Mouse (Mus musculus): ENCODE measurements around the gene Ttyh1. TPM values are rescaled to one million over a fixed set of nuclear protein-coding genes. Genes with fewer than 3 reads are reported as not detected.

The Ttyh1 gene
- polyA plus RNA-seq, 1 experiment, result 5.3 TPM

GRCm38 (mm10) chr7:4111766-4112165 lies 7.4 kb upstream of the Ttyh1 start:
- no peak overlapping the region for H3K4me3 ChIP-seq (replicated peaks; ENCODE audit: control insufficient read depth, low read depth, low read length)
- TF ChIP-seq CTCF (IDR thresholded peaks at IDR 0.05; ENCODE audit: control insufficient read depth, insufficient read depth, low read length) (no peak), POLR2A (IDR thresholded peaks at IDR 0.05; ENCODE audit: borderline replicate concordance, control insufficient read depth, low read depth, low read length) (no peak)
- no peaks in the 10 kb centered on the region; the same call in 1 of the 2 replicates for H3K4me1 ChIP-seq (ENCODE audit: control insufficient read depth, insufficient read depth, low read length)
- no peak overlapping the region for H3K27ac ChIP-seq (ENCODE audit: control insufficient read depth, insufficient read depth, low read depth, low read length, poor library complexity)
- 77% methylated on average over 3 of the region's 3 CpGs for WGBS

DNA sequence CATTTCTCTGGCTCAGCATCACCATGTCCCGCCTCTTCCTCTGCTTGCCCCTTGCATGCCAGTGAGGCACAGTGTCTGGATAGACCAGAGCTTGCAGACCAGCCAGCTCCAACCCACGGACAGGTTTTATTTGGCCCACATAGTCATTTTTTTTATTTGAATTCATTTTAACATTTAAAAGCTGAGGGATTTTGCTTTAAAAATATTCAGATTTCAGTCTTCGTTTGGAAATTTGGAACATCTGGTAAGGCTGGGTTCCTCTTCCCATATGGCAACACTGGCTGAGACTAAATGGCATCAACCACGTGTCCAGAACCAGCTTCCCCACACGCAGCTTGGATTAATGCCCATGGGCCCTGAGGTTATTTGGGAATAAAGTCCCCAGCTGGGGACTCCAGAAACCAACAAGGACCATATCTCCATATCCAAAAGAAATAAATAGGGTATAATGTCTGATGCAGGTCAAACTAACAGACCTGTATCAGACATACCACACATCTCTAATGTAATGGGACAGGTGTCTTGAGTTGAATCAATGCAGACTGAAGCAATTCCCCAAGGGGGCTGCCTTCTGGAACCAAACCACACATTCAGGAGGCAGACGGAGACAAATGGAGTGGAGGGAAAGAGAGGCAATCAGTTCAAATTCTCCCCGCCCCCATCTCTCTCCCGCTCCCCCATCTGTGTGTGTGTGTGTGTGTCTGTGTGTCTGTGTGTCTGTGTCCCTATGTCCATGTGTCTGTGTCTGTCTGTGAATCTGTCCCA lies 2.0 kb upstream of the Ttyh1 start:
- TF ChIP-seq POLR2A (IDR thresholded peaks at IDR 0.05; ENCODE audit: borderline replicate concordance, control insufficient read depth, low read depth, low read length) (no peak), CTCF (IDR thresholded peaks at IDR 0.05; ENCODE audit: control insufficient read depth, insufficient read depth, low read length) (no peak)
- H3K27ac ChIP-seq (ENCODE audit: control insufficient read depth, insufficient read depth, low read depth, low read length, poor library complexity), result no peak overlapping the region
- no peak overlapping the region for H3K4me3 ChIP-seq (replicated peaks; ENCODE audit: control insufficient read depth, low read depth, low read length)
- 65% methylated on average over 8 of the region's 8 CpGs for WGBS
- H3K4me1 ChIP-seq (ENCODE audit: control insufficient read depth, insufficient read depth, low read length), result peaks cover 2% of the 10 kb centered on the region

DNA sequence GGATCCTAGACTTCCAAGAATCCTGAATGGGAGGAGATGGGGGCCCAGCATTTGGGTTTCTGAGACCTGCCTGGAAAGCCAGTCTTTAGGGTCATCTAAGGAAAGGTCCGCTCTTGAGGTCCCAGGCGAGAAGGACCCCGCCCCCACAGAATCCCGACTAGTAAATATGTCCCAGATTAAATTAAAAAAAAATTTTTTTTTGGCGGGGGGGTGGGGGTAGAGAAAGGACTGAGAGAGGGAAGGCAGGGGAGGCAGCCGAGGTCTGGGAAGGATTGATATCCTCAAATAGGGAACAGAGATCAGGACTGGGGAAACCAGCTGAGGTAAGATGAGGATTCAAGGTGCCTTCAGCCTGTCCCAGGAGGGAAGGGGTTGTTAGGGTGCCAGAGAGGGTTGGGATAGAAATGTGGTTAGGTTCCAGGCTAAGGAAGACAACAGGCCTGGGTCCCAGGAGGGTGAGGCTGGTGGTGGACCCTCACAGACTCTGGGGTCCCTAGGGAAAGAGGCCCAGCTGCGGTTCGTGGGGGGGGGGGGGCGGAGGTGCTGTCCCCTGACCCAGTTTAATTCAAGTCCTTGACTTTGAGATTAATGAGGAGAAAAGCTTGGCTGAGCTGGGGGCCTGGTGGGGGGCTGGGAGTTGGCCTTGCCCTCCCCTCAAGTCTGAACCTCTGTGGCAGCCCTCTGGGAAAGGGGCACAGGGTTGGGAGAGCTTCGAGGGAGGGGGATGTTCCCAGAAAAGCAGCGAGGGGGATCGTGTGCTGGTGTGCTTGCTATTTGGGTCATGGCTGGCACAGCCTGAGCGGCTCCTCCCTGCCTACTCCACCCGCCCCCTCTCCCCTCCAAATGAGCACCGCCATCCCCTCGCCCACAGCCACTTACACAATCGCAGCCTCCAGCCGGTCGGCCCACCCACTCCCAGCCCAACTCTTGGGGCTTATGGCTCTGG lies 1.0 kb downstream of the Ttyh1 start:
- no peak for TF ChIP-seq POLR2A (IDR thresholded peaks at IDR 0.05; ENCODE audit: borderline replicate concordance, control insufficient read depth, low read depth, low read length)
- no peak for TF ChIP-seq CTCF (IDR thresholded peaks at IDR 0.05; ENCODE audit: control insufficient read depth, insufficient read depth, low read length)
- WGBS, result 27% methylated on average over 19 of the region's 19 CpGs
- H3K27ac ChIP-seq (ENCODE audit: control insufficient read depth, insufficient read depth, low read depth, low read length, poor library complexity), result no peak overlapping the region
- H3K4me3 ChIP-seq (replicated peaks; ENCODE audit: control insufficient read depth, low read depth, low read length), result no peak overlapping the region
- peaks cover 2% of the 10 kb centered on the region for H3K4me1 ChIP-seq (ENCODE audit: control insufficient read depth, insufficient read depth, low read length)

GRCm38 (mm10) chr7:4122076-4122768 lies 3.0 kb downstream of the Ttyh1 start:
- no peak overlapping the region for H3K27ac ChIP-seq (ENCODE audit: control insufficient read depth, insufficient read depth, low read depth, low read length, poor library complexity)
- WGBS, result 43% methylated on average over 11 of the region's 11 CpGs

GRCm38 (mm10) chr7:4122783-4123182 lies 3.6 kb downstream of the Ttyh1 start:
- H3K27ac ChIP-seq (ENCODE audit: control insufficient read depth, insufficient read depth, low read depth, low read length, poor library complexity), result no peak overlapping the region
- H3K4me1 ChIP-seq (ENCODE audit: control insufficient read depth, insufficient read depth, low read length), result peaks cover 2% of the 10 kb centered on the region
- no peak for TF ChIP-seq POLR2A (IDR thresholded peaks at IDR 0.05; ENCODE audit: borderline replicate concordance, control insufficient read depth, low read depth, low read length)
- no peak for TF ChIP-seq CTCF (IDR thresholded peaks at IDR 0.05; ENCODE audit: control insufficient read depth, insufficient read depth, low read length)
- no peak overlapping the region for H3K4me3 ChIP-seq (replicated peaks; ENCODE audit: control insufficient read depth, low read depth, low read length)
- 82% methylated on average over 10 of the region's 10 CpGs for WGBS

More at GRCm38 (mm10) chr7:4122076-4122768, 3.0 kb downstream of the Ttyh1 start:
- H3K4me1 ChIP-seq (ENCODE audit: control insufficient read depth, insufficient read depth, low read length), result peaks cover 2% of the 10 kb centered on the region
- TF ChIP-seq CTCF (IDR thresholded peaks at IDR 0.05; ENCODE audit: control insufficient read depth, insufficient read depth, low read length), result no peak
- no peak for TF ChIP-seq POLR2A (IDR thresholded peaks at IDR 0.05; ENCODE audit: borderline replicate concordance, control insufficient read depth, low read depth, low read length)
- H3K4me3 ChIP-seq (replicated peaks; ENCODE audit: control insufficient read depth, low read depth, low read length), result no peak overlapping the region

DNA sequence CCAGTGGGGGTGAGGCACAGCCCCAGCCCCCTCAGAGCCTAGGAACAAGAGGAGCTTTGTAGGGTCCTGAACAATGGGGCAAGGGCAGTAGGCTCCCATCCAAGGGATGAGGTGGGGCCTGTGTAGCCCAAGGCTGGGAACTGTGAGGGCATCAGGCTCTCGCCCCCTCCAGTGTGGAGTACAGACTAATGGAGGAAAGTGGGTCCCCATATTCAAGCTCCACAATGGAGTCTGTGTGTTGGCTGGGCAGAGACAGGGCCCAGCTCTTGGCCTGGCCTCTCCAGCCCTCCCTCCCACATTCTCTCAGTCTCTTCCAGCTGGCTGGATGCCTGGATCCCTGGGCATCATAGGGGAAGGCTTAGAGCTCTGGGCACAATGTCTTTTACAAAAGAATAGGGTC lies 4.5 kb downstream of the Ttyh1 start:
- WGBS, result 77% methylated on average over 1 of the region's 1 CpGs
- H3K4me3 ChIP-seq (replicated peaks; ENCODE audit: control insufficient read depth, low read depth, low read length), result no peak overlapping the region
- no peak overlapping the region for H3K27ac ChIP-seq (ENCODE audit: control insufficient read depth, insufficient read depth, low read depth, low read length, poor library complexity)
- peaks cover 2% of the 10 kb centered on the region for H3K4me1 ChIP-seq (ENCODE audit: control insufficient read depth, insufficient read depth, low read length)
- TF ChIP-seq POLR2A (IDR thresholded peaks at IDR 0.05; ENCODE audit: borderline replicate concordance, control insufficient read depth, low read depth, low read length), result no peak
- TF ChIP-seq CTCF (IDR thresholded peaks at IDR 0.05; ENCODE audit: control insufficient read depth, insufficient read depth, low read length), result no peak

DNA sequence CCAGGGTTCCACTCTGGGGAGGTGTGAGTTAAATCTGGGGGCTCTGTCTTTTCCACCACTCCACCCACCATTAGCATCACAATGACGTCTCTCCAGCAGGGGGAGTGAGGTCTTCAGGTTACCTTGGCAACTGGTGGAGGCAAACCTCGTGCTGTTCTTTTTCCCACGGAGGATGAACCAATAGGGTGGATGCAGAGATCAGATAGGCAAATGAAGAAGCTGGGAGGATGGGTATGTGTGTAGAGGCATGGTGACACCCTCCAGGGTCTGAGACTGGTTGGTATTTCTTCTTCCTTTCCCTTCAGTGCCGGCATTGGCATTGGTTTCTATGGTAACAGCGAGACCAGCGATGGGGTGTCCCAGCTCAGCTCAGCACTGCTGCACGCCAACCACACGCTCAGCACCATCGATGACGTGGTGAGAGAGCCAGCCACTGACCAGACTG lies 5.1 kb downstream of the Ttyh1 start:
- WGBS, result 1% methylated on average over 10 of the region's 10 CpGs
- Histone ChIP-seq H3K27ac (ENCODE audit: control insufficient read depth, insufficient read depth, low read depth, low read length, poor library complexity) (no peak overlapping the region), H3K4me3 (replicated peaks; ENCODE audit: control insufficient read depth, low read depth, low read length) (no peak overlapping the region), H3K4me1 (ENCODE audit: control insufficient read depth, insufficient read depth, low read length) (no peaks in the 10 kb centered on the region)
- TF ChIP-seq POLR2A (IDR thresholded peaks at IDR 0.05; ENCODE audit: borderline replicate concordance, control insufficient read depth, low read depth, low read length), result no peak
- no peak for TF ChIP-seq CTCF (IDR thresholded peaks at IDR 0.05; ENCODE audit: control insufficient read depth, insufficient read depth, low read length)

Measured in bone marrow, adult 2 months (tissue).